Mouse (Mus musculus) CH12.LX (cell line): ENCODE measurements around the gene Ncln.

Source experiments
- CTCF ChIP-seq, 2 experiments: IDR thresholded peaks in 1 of 2; conservative IDR thresholded peaks in 1 of 2; 2 replicates each; pipeline ENCODE4 v1.5.1; 2011 to 2012; ENCODE audit warnings: low read depth in 2 of 2, low read length in 2 of 2, improper control_type of control experiment in 1 of 2, inconsistent platforms in 1 of 2, mild to moderate bottlenecking in 1 of 2, moderate library complexity in 1 of 2
- E2F4 ChIP-seq: IDR thresholded peaks from 2 replicates; pipeline ENCODE4 v1.6.1; 2011; ENCODE audit warnings: low read depth, low read length, improper control_type of control experiment; ENCODE audit not compliant: insufficient replicate concordance
- MAX ChIP-seq: IDR thresholded peaks from 2 replicates; pipeline ENCODE4 v1.6.1; 2011; ENCODE audit warnings: low read length, improper control_type of control experiment
- RCOR1 ChIP-seq: conservative IDR thresholded peaks from 2 replicates; pipeline ENCODE4 v1.6.1; 2012; ENCODE audit warnings: low read depth, mild to moderate bottlenecking, inconsistent platforms, low read length, improper control_type of control experiment

DNA sequence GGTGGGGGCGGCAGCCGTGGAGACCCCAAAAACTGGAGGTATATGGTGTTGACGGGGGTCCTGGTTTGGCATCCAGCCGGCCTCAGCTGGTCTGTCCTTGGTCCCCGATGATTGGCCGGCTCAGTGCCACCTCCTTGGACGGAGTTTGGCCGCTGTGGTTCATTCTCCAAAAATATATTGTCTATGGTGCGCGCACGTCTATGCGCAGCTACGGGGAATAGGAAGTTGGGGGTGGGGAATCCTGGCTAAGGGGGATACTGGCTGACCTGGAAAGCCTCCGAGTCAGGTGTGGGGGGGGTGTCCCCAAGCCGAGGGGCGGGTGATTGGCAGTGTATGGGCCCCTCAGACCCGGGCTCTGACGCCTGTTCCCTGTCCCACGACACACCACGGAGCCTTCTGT lies 35.7 kb downstream of the Ncln start:
- TF ChIP-seq E2F4: no peak
- TF ChIP-seq CTCF (conservative IDR thresholded peaks at IDR 0.05 in 1 of 2, IDR thresholded peaks at IDR 0.05 in 1 of 2; ENCODE audit: low read depth in 2 of 2, low read length in 2 of 2): no peak
- TF ChIP-seq MAX: no peak
- no peak for TF ChIP-seq RCOR1
